Mouse (Mus musculus): ENCODE measurements around the gene Rps19bp1.

DNA sequence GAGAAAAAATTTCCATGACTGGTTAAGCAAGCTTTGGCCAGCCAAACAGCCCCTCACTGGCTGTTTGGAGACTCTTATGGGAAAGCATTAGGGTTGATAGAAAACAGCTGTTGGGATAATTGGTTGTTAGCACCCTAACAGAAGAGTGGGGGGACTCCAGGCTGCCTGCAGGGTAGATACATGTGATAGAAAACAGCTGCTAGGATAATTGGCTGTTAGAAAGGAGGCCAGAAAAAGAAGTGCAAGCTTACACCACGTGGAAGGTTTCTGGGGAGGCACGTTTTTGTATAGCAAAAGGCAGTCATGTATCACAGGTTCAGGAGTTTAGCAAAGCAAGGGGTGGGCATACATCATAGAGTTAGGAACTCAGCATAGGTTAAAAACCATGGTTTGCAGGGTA, 10.6 kb downstream of the Rps19bp1 start:
- TF ChIP-seq CTCF (IDR thresholded peaks at IDR 0.05; ENCODE audit: insufficient read depth, low read depth, low read length), result no peak
- TF ChIP-seq POLR2A (IDR thresholded peaks at IDR 0.05; ENCODE audit: insufficient read depth, low read depth, low read length), result no peak
